Mouse (Mus musculus) hematopoietic stem cell, adult 5-6 weeks (primary cell): Measurements from ENCODE around the gene Cdh6. TPM values are rescaled to one million over a fixed set of nuclear protein-coding genes. Genes with fewer than 3 reads are reported as not detected.

Experiments
- ATAC-seq, 2 experiments: fragments of 125-278 bp in 1 of 2; replicated peaks in 1 of 2; 2 replicates each; pipeline ENCODE4 v1.8.0; 2016 to 2017; ENCODE audit warnings: inconsistent platforms in 2 of 2, mild to moderate bottlenecking in 2 of 2, moderate number of reproducible peaks in 2 of 2, low read depth in 1 of 2, moderate TSS enrichment in 1 of 2; ENCODE audit not compliant: low FRiP score in 2 of 2, poor library complexity in 2 of 2, severe bottlenecking in 2 of 2, insufficient read depth in 1 of 2, low TSS enrichment in 1 of 2
- total RNA-seq: library from RNA; stranded (forward); fragments of 172-1452, 232-1000 nt; gene quantifications from 2 replicates; pipeline ENCODE4 v1.2.3, GENCODE M21; 2017

The Cdh6 gene
- total RNA-seq, 1 experiment from 2014 or later = not detected

DNA sequence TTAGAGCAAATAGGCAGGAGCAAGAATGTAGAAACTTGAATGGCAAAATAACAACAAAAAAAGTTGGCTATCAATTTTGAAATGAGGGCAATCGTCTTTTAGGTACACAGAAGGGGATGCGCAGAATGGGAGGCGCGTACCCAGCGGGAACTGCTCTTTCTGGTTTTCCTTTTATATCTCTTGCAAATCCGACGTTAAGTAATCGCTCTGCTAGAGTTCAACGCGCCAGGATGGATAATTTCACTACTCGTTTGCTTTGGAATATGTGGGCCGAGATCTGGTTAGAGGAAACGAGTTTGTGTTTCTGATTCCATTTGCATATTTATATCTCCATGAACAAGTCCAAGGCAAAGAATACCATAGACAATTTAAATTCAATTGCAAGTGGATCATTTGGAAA, 81.4 kb downstream of the Cdh6 start:
- ATAC-seq = no peak

DNA sequence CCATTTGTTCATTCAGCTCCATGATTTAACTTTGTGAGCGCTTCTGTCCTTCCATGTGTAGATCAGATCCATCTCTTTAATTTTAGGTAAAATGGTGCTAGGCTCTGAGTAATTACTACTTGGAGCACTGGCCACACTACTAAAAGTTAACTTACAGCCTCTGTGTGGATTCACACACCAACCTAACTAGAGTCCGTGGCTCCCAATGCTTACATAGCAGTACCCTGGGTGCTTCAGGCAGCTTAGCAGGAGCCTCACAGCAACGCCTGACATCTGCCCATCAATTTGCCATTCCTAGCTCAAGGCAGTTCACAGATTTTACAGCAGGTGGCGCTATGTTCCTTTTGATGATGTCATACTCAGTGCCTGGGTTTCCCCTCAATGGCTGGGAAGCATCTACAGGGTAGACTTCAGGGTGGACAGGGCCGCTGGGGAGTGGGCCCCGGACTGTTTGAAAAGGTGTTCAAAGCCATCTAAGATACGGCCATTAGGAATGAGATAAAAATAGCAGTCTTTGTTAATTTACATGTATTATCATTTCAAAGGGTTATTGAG, 84.9 kb downstream of the Cdh6 start:
- ATAC-seq = peak; percentile 45 to 61; a peak in 2 of 4 replicates

DNA sequence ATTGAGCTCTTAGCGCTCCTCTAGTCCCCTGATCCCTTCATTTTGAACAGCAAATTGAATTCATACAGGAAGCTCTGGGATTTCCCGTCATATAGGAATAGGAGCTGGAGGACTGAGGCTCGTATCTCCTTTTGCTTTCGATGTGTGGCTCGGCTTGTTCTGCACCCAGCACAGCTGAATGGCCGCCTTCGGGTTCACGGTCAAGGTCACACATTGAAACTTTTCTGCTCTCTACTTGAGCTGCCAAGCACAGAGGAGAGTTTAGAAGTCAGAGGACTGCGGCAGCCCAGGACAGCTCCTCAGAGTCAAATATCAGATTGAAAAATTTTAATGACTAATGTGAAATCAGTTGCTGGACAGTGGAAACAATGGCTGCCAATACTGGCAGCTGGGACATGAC, 88.7 kb downstream of the Cdh6 start:
- ATAC-seq = no peak

DNA sequence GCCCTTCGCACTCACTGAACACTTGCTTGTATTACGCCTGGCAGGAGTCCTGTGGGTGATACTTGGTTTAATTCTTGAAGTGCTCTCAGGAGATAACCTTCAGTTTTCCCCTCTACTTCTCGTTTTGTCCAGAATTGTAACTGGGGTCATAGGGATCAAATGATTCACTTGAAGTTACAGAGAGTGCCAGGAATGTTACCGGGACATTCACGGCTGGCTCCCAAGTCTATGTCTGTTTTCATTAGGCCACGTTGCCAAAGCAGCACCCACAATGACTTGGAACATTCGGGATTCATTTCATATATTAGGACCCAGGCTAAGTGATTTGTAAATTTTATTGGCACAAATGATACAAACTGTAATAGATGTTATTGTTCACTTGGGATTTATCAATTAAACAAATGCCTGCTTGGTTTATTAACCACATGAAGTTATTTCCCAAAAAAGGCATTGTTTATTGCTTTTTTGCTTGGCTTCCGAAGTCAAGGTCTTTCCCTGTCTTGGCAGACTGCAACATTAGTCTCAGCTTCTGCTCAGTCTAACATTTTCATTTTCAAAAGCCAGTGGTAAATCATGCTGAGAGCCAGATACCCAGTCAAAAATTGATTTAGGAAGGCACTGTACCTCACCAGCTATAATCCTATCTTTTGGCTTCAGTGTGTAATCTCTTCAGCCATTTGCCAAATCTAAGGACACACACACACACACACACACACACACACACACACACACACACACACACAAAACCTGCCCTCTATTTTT, 96.4 kb downstream of the Cdh6 start:
- ATAC-seq = no peak

GRCm38 (mm10) chr15:13074047-13074446, 99.4 kb downstream of the Cdh6 start:
- ATAC-seq = no peak

GRCm38 (mm10) chr15:13068213-13068516, 105.3 kb downstream of the Cdh6 start:
- no peak for ATAC-seq

DNA sequence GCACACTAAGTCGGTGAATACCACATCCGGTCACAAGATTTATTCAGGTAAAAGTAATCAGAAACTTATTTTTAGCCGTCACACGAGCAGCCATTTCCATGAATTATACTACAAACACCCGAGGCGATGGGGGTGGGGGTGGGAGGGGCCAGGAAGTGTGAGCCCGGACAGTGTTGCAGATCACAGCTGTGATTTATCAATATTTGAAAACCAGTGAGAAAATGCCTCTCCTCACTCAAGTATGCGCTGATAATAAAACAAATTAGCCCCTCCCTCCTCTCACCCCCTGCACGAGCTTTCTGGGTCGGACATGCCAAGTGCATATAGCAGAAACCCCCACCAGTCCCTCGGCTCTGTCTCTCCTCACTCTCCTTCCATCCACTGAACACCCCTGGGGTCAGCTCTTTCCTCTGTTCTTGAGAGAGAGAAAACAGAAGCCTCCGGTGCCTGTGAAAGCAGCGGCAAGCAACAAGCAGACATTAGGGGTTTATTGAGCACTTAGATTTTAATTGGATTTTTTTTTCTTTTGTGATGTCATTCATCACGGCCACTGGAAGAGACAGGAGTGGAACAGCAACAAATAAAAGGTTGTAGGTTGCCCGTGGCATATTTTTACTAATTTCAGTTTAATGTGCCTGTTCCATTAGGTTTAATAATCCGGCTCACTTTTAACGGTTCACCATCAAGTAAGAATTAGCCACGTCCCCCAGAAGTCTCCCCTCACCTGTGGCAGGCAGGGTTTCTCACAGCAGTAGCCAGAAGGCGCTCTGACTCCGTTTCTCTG, 105.9 kb downstream of the Cdh6 start:
- ATAC-seq = no peak

GRCm38 (mm10) chr15:13066765-13067164, 106.7 kb downstream of the Cdh6 start:
- no peak for ATAC-seq

DNA sequence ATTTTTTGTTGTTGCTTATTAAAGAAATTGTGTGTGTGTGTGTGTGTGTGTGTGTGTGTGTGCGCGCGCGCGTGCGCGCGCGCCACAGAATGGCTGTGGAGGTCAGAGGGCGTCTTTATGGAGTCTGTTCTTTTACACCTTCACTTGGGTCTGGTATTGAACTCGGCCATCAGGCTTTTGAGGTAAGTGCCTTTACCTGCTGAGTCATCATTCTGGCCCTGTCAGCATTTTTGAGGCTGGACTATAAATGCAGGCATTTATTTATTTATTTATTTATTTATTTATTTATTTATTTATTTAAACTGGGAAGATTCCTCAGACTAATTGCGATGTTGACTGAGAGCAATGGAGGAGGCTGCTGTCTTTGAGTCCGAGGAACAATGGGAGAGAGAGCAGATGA, 109.8 kb downstream of the Cdh6 start:
- no peak for ATAC-seq

- ATAC-seq = no peak
Measured at GRCm38 (mm10) chr15:13057728-13058127, 115.7 kb downstream of the Cdh6 start.

GRCm38 (mm10) chr15:13057302-13057701, 116.2 kb downstream of the Cdh6 start:
- no peak for ATAC-seq

DNA sequence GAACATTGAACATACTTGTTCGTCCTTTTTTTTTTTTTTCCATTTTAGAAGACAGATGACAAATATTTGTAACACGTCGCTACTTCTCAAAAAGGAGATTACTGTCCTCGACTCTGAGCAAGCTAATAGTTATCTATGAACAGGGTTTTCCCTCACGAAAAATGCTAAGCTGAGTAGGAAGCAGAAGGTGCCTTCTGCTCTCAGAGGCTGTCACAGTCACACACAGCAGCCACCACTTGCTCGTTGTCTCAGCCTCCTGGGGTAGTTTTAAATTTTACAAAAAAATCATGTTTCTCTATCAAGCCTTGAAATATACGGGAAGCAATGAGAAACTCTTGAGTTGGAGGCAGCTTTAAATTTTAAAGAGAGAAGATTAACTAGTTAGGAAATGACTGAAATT, 125.6 kb downstream of the Cdh6 start:
- ATAC-seq = no peak

- no peak for ATAC-seq
Measured at GRCm38 (mm10) chr15:13034436-13034835, 139.0 kb downstream of the Cdh6 start.

- no peak for ATAC-seq
Measured at GRCm38 (mm10) chr15:13030641-13031040, 142.8 kb downstream of the Cdh6 start.

- no peak for ATAC-seq
Measured at GRCm38 (mm10) chr15:13027513-13027912, 146.0 kb downstream of the Cdh6 start.

DNA sequence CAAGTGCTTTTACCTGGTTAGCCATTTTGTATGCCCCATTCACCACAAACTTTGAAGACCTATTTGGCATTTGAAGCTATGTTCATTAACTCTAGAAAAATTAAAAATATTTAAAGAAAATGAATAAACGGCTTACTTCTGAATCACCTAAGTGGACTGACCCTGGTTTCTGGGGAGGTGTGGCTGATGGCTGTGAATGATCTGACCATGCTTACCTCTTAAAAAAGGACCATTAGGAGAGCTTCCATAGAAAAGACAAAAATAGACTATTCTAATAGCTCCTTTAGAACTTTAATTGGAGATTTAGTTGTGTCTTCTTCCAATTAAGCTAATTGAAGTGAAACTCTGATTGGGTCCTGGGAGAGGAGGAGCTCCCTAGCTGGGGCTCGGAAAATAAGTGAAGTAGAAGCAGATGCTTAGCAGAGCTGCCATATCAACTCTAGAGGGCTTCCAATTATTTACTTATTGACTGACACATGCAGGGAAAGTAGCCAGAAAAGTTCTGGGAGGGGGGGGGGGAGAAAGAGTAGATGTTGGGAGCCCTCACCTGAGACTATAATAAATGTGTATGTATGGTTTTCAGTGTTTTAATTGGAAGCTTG, 156.6 kb downstream of the Cdh6 start:
- ATAC-seq = no peak

- no peak for ATAC-seq
Measured at GRCm38 (mm10) chr15:13008803-13009202, 164.7 kb downstream of the Cdh6 start.

DNA sequence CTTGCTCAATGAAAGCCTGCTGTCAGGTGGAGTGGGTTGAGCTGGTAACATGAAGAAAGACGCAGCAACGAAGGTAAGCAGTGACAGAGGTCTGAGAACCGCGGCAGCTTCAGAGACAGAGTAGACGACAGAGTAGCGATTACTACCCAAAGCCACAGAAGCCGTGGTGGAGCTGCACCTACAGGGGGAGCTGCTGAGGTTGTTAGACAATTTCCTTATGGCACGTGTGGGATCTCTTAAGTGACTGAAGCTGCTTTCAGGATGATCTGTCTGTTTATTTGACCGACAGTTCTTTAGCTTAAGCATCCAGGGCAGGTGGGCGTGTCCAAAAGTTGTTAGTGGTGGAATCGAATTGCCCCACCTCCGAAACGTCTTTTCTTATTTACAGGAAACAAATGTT, 167.5 kb downstream of the Cdh6 start:
- no peak for ATAC-seq
